Comparison of ENCODE assay signal across 22 mouse cellular contexts in the genomic region with DNA sequence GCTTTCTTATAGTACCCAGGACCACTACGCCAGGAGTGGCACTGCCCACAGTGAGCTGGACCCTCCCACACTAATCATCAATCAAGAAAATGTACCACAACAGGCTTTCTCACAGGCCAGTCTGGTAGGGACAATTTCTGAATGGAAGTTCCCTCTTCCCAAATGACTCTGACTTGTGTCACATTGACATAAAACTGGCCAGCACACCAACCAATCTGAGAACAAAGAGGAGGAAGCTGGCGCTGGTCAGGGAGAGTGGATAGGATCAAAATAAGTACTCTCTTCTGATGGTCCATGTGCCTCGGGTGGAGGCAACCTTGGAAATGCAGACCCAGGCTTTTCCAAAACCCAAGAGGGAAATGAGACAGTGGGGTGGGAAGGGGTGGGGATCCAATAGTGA. TPM values are rescaled to one million over a fixed set of nuclear protein-coding genes. Genes with fewer than 3 reads are reported as not detected.
DNase-seq lines count a peak whose midpoint lies in the region; ATAC-seq and TF ChIP-seq lines count a peak whose summit lies in the region.
"Had no signal": no experiment of that assay in that cellular context is flagged by ENCODE, and none has a peak within 500 bp of the region (broad histone marks: within the 10 kb centered on the region; RNA-seq: fewer than 3 reads in every experiment).

No protein-coding gene starts in this region.

- H3K79me2 ChIP-seq in CH12.LX (replicated peaks; ENCODE audit: control insufficient read depth, extremely low read depth, insufficient read depth, poor library complexity, severe bottlenecking) = peaks cover 14% of the 10 kb centered on the region

- no peak overlapping the region for H3K4me3 ChIP-seq in heart, embryonic 11.5 days (ENCODE audit: low read depth, low read length)
- H3K4me3 ChIP-seq in heart, embryonic 10.5 days = no peak overlapping the region
- H3K4me3 ChIP-seq in CH12.LX (replicated peaks in 1 of 3; ENCODE audit: low read depth in 2 of 3, low read length in 2 of 3, poor library complexity in 1 of 3) = no peak overlapping the region

- H3K27ac ChIP-seq in heart, embryonic 11.5 days (ENCODE audit: low read depth, low read length) = no peak overlapping the region
- H3K27ac ChIP-seq in heart, embryonic 10.5 days = no peak overlapping the region
- H3K27ac ChIP-seq in CH12.LX (ENCODE audit: insufficient read depth, low read depth) = no peak overlapping the region

- in situ Hi-C loops in CH12.LX (cut with MboI; ENCODE audit: low pct_ligation_motif_present, low pct_unique_long_range_greater_than_20kb, low sequenced_read_pairs) = no loop called here

- intact Hi-C loops in heart, postnatal 10 days (cut with DNase I) = no loop called here

- no peak overlapping the region for H3K9ac ChIP-seq in heart, embryonic 11.5 days (ENCODE audit: low read depth, low read length)
- H3K9ac ChIP-seq in CH12.LX (ENCODE audit: insufficient read depth, low read depth) = peak overlapping the region; percentile 46; the same call in 1 of the 2 replicates

- no peaks in the 10 kb centered on the region for H3K4me1 ChIP-seq in heart, embryonic 11.5 days (ENCODE audit: control insufficient read depth, insufficient read depth, low read length)
- H3K4me1 ChIP-seq in heart, embryonic 10.5 days = peaks cover 4% of the 10 kb centered on the region
- peaks cover 11 to 40% of the 10 kb centered on the region in 2 experiments for H3K4me1 ChIP-seq in CH12.LX (ENCODE audit: control insufficient read depth in 1 of 2, insufficient read depth in 2 of 2)

- WGBS in heart, embryonic 11.5 days (ENCODE audit: insufficient replicate concordance) = 65% methylated on average over 3 of the region's 3 CpGs
- 60% methylated on average over 3 of the region's 3 CpGs for WGBS in heart, embryonic 10.5 days

- H3K4me2 ChIP-seq in heart, embryonic 11.5 days = no peak overlapping the region
- no peak overlapping the region for H3K4me2 ChIP-seq in CH12.LX (ENCODE audit: insufficient read depth, low read depth, poor library complexity, severe bottlenecking)

- no peak for TF ChIP-seq POLR2A in CH12.LX (IDR thresholded peaks at IDR 0.05; ENCODE audit: low read depth, low read length)

- H3K27me3 ChIP-seq in heart, embryonic 11.5 days (ENCODE audit: control insufficient read depth, insufficient read depth, low read length) = no peaks in the 10 kb centered on the region
- no peaks in the 10 kb centered on the region for H3K27me3 ChIP-seq in heart, embryonic 10.5 days (ENCODE audit: insufficient read depth, poor library complexity, severe bottlenecking)
- H3K27me3 ChIP-seq in CH12.LX (replicated peaks) = no peaks in the 10 kb centered on the region
- H3K27me3 ChIP-seq: Patski had no signal

- no peaks in the 10 kb centered on the region for H3K36me3 ChIP-seq in heart, embryonic 11.5 days (ENCODE audit: control insufficient read depth, insufficient read depth, low read length)
- H3K36me3 ChIP-seq in heart, embryonic 10.5 days = no peaks in the 10 kb centered on the region
- peaks cover 0 to 8% of the 10 kb centered on the region in 2 experiments for H3K36me3 ChIP-seq in CH12.LX (replicated peaks in 1 of 2; ENCODE audit: control insufficient read depth in 1 of 2, insufficient read depth in 1 of 2, low read length in 1 of 2)
- H3K36me3 ChIP-seq: G1E had no signal

- TF ChIP-seq RAD21 in CH12.LX (IDR thresholded peaks at IDR 0.05; ENCODE audit: low read depth, low read length) = no peak

- no peak for ATAC-seq in heart, embryonic 11.5 days (replicated peaks; ENCODE audit: insufficient number of reproducible peaks, low FRiP score, low TSS enrichment)
- ATAC-seq: activated CD4-positive, CD25-positive, alpha-beta regulatory T cell, adult 4 months; CD4-positive, CD25-positive, alpha-beta regulatory T cell, adult 4 months; Patski had no signal

- TF ChIP-seq EP300 in CH12.LX (IDR thresholded peaks at IDR 0.05; ENCODE audit: low read length) = no peak

- peak; percentile 91 for DNase-seq in heart, adult 11 months
- peak; percentile 10 to 24 for DNase-seq in heart, postnatal 10 days
- DNase-seq in heart, embryonic 10.5 days (ENCODE audit: low spot score) = no peak
- DNase-seq in CH12.LX (ENCODE audit: extremely low read depth) = no peak
- no peak for DNase-seq in layer of hippocampus, postnatal 25 days (ENCODE audit: extremely low spot score in 1 of 2, low spot score in 1 of 2)
- DNase-seq: adrenal gland, adult 2 months; adrenal gland, adult 8-10 months; adrenal gland, postnatal 10 days; adrenal gland, postnatal 14 days; adrenal gland, postnatal 25 days; adrenal gland, postnatal 36 days; B cell, adult 2 months; cerebellum, adult 11 months; cerebellum, adult 11-12 months; cerebellum, adult 18-20 months; cerebellum, adult 2 months had no signal

- TF ChIP-seq CTCF in CH12.LX (conservative IDR thresholded peaks at IDR 0.05 in 1 of 2, IDR thresholded peaks at IDR 0.05 in 1 of 2; ENCODE audit: low read depth in 2 of 2, low read length in 2 of 2) = no peak

- dilution Hi-C loops in CH12.LX (cut with MboI; ENCODE audit: extremely low pct_ligation_motif_present, extremely low pct_unique_long_range_greater_than_20kb, low sequenced_read_pairs) = no loop called here

- no peaks in the 10 kb centered on the region for H3K9me3 ChIP-seq in heart, embryonic 11.5 days (replicated peaks; ENCODE audit: control insufficient read depth, low read length)
- H3K9me3 ChIP-seq in heart, embryonic 10.5 days = no peaks in the 10 kb centered on the region
- no peaks in the 10 kb centered on the region for H3K9me3 ChIP-seq in CH12.LX (replicated peaks; ENCODE audit: low read length)
- H3K9me3 ChIP-seq: G1E had no signal

TF ChIP-seq in CH12.LX, 34 proteins besides CTCF, POLR2A, EP300 and RAD21:
- TF ChIP-seq MEF2A (IDR thresholded peaks at IDR 0.05; ENCODE audit: borderline replicate concordance, low read depth, low read length) = no peak
- TF ChIP-seq MAFK (IDR thresholded peaks at IDR 0.05; ENCODE audit: insufficient replicate concordance, low read length) = no peak
- TF ChIP-seq UBTF (IDR thresholded peaks at IDR 0.05; ENCODE audit: low read depth, low read length) = no peak
- no peak for TF ChIP-seq NELFE (IDR thresholded peaks at IDR 0.05; ENCODE audit: low read depth, low read length)
- no peak for TF ChIP-seq MAX (IDR thresholded peaks at IDR 0.05; ENCODE audit: low read length)
- no peak for TF ChIP-seq CHD1 (IDR thresholded peaks at IDR 0.05; ENCODE audit: low read depth, low read length)
- TF ChIP-seq JUN (IDR thresholded peaks at IDR 0.05; ENCODE audit: insufficient read depth, low read depth, low read length) = no peak
- TF ChIP-seq NRF1 (IDR thresholded peaks at IDR 0.05; ENCODE audit: low read depth, low read length) = no peak
- TF ChIP-seq USF1 (IDR thresholded peaks at IDR 0.05; ENCODE audit: low read depth, low read length) = no peak

RNA-seq across cellular contexts. Expression of a gene that starts 26.5 kb away (rescaled TPM):
- 2.1 and 2.2 TPM in 2 replicates for polyA plus RNA-seq in heart, embryonic 11.5 days (2014; fragmentation: Nextera tagmentation; extraction: Ambion mirVana)
- under 1 TPM; 0.07 to 0.10 TPM for total RNA-seq in heart, postnatal 10 days (2021)
- 2.7 and 12.6 TPM in 2 replicates for polyA plus RNA-seq in heart, embryonic 10.5 days (2016; fragmentation: Nextera tagmentation; extraction: Ambion mirVana)
- total RNA-seq in CH12.LX (2012; rRNA removed) (0.13 TPM in 1 of 2 replicates, not detected in the other), CH12.LX (2014; rRNA removed) (not detected in 2 replicates)
- polyA plus RNA-seq in CH12.LX (2012; ENCODE audit: insufficient read length, low read depth) = 0.10 TPM in 1 of 2 replicates, not detected in the other
- total RNA-seq in layer of hippocampus, postnatal 25 days (2021) = under 1 TPM; 0.25 to 0.26 TPM
- polyA plus RNA-seq: C2C12; CD4-positive, CD25-positive, alpha-beta regulatory T cell, adult 4 months; cerebellum, adult 2 months; G1E had no signal

RNA-seq across cellular contexts. Expression of a gene that starts 29.8 kb away (rescaled TPM):
- 59.0 and 59.8 TPM in 2 replicates for polyA plus RNA-seq in heart, embryonic 11.5 days (2014; fragmentation: Nextera tagmentation; extraction: Ambion mirVana)
- total RNA-seq in heart, postnatal 10 days (2021) = 10 to 100 TPM; 12.3 to 13.2 TPM
- polyA plus RNA-seq in heart, embryonic 10.5 days (2016; fragmentation: Nextera tagmentation; extraction: Ambion mirVana) = 74.0 and 80.8 TPM in 2 replicates
- total RNA-seq in CH12.LX (2012; rRNA removed) (514 and 556 TPM in 2 replicates), CH12.LX (2014; rRNA removed) (529 and 543 TPM in 2 replicates)
- polyA plus RNA-seq in CH12.LX (2012; ENCODE audit: insufficient read length, low read depth) = 364 and 444 TPM in 2 replicates
- 10 to 100 TPM; 15.4 TPM for total RNA-seq in layer of hippocampus, postnatal 25 days (2021)

Comparison
In these comparisons a context has a peak if more than half of its experiments do, and no peak if none do; other contexts are left out.
1. DNase-seq: peak in heart, adult 11 months (single experiment) and heart, postnatal 10 days (2 of 2); none in heart, embryonic 10.5 days (single experiment), CH12.LX (single experiment) and layer of hippocampus, postnatal 25 days (0 of 2).
2. RNA of a gene that starts 29.8 kb away (total RNA-seq): 514 to 556 TPM in CH12.LX; 15.4 TPM in layer of hippocampus, postnatal 25 days and 12.3 to 13.2 TPM in heart, postnatal 10 days; every median in the first group is over 10 times any median in the second.